Mouse (Mus musculus): ENCODE data around the gene Rnf215. TPM values are rescaled to one million over a fixed set of nuclear protein-coding genes. Genes with fewer than 3 reads are reported as not detected.
"Not testable (repeated sequence)": the region's sequence is repeated elsewhere in the genome, so short reads cannot be mapped to it uniquely, and the experiment has no call there.

Gene Rnf215
- polyA plus RNA-seq, 1 experiment from 2014 or later: 15.5 TPM

- H3K4me1 ChIP-seq (replicated peaks; ENCODE audit: control insufficient read depth, insufficient read depth, low read length): peaks cover 13% of the 10 kb centered on the region; the same call in 1 of the 2 replicates
- no peak overlapping the region for H3K4me2 ChIP-seq (replicated peaks; ENCODE audit: low read depth)
- TF ChIP-seq CTCF (IDR thresholded peaks at IDR 0.05; ENCODE audit: low read depth): no peak
- no peak overlapping the region for H3K4me3 ChIP-seq (ENCODE audit: low read depth, low read length)
- ATAC-seq: no peak
- no peaks in the 10 kb centered on the region for H3K27me3 ChIP-seq (replicated peaks; ENCODE audit: control insufficient read depth, insufficient read depth, low read length)
- H3K27ac ChIP-seq (ENCODE audit: low read depth, low read length): no peak overlapping the region
- H3K9me3 ChIP-seq (ENCODE audit: control insufficient read depth): no peaks in the 10 kb centered on the region
- H3K36me3 ChIP-seq (ENCODE audit: control insufficient read depth, insufficient read depth): no peaks in the 10 kb centered on the region
- no peak overlapping the region for H3K9ac ChIP-seq (ENCODE audit: low read depth, low read length)
- WGBS: 85% methylated on average over 3 of the region's 3 CpGs
Measured at GRCm38 (mm10) chr11:4099447-4099846, 35.6 kb upstream of the Rnf215 start.

GRCm38 (mm10) chr11:4101851-4102250 is 33.2 kb upstream of the Rnf215 start:
- no peak overlapping the region for H3K9ac ChIP-seq (ENCODE audit: low read depth, low read length)

GRCm38 (mm10) chr11:4103522-4103921 is 31.5 kb upstream of the Rnf215 start:
- H3K27ac ChIP-seq (ENCODE audit: low read depth, low read length): no peak overlapping the region
- no peaks in the 10 kb centered on the region for H3K4me1 ChIP-seq (replicated peaks; ENCODE audit: control insufficient read depth, insufficient read depth, low read length)
- no peak for ATAC-seq
- H3K4me2 ChIP-seq (replicated peaks; ENCODE audit: low read depth): no peak overlapping the region
- H3K27me3 ChIP-seq (replicated peaks; ENCODE audit: control insufficient read depth, insufficient read depth, low read length): no peaks in the 10 kb centered on the region
- no peak overlapping the region for H3K9ac ChIP-seq (ENCODE audit: low read depth, low read length)
- H3K4me3 ChIP-seq (ENCODE audit: low read depth, low read length): no peak overlapping the region
- no peaks in the 10 kb centered on the region for H3K36me3 ChIP-seq (ENCODE audit: control insufficient read depth, insufficient read depth)
- TF ChIP-seq CTCF (IDR thresholded peaks at IDR 0.05; ENCODE audit: low read depth): no peak
- no peaks in the 10 kb centered on the region for H3K9me3 ChIP-seq (ENCODE audit: control insufficient read depth)
- WGBS: 67% methylated on average over 14 of the region's 14 CpGs

More at GRCm38 (mm10) chr11:4101851-4102250, 33.2 kb upstream of the Rnf215 start:
- Histone ChIP-seq H3K36me3 (ENCODE audit: control insufficient read depth, insufficient read depth) (no peaks in the 10 kb centered on the region), H3K27me3 (replicated peaks; ENCODE audit: control insufficient read depth, insufficient read depth, low read length) (no peaks in the 10 kb centered on the region), H3K27ac (ENCODE audit: low read depth, low read length) (no peak overlapping the region), H3K4me2 (replicated peaks; ENCODE audit: low read depth) (no peak overlapping the region), H3K4me1 (replicated peaks; ENCODE audit: control insufficient read depth, insufficient read depth, low read length) (0 out of 2 replicates have a peak, but pooled peaks cover 6% of the 10 kb centered on the region), H3K4me3 (ENCODE audit: low read depth, low read length) (no peak overlapping the region), H3K9me3 (ENCODE audit: control insufficient read depth) (no peaks in the 10 kb centered on the region)
- peak; percentile 54; the same call in 1 of the 2 replicates for ATAC-seq
- 75% methylated on average over 5 of the region's 5 CpGs for WGBS
- no peak for TF ChIP-seq CTCF (IDR thresholded peaks at IDR 0.05; ENCODE audit: low read depth)

GRCm38 (mm10) chr11:4104989-4105388 is 30.0 kb upstream of the Rnf215 start:
- H3K36me3 ChIP-seq (ENCODE audit: control insufficient read depth, insufficient read depth): 0 out of 2 replicates have a peak, but pooled peaks cover 5% of the 10 kb centered on the region
- TF ChIP-seq CTCF (IDR thresholded peaks at IDR 0.05; ENCODE audit: low read depth): no peak
- H3K4me2 ChIP-seq (replicated peaks; ENCODE audit: low read depth): no peak overlapping the region
- H3K4me3 ChIP-seq (ENCODE audit: low read depth, low read length): no peak overlapping the region
- H3K4me1 ChIP-seq (replicated peaks; ENCODE audit: control insufficient read depth, insufficient read depth, low read length): no peaks in the 10 kb centered on the region
- 88% methylated on average over 5 of the region's 5 CpGs for WGBS
- no peaks in the 10 kb centered on the region for H3K9me3 ChIP-seq (ENCODE audit: control insufficient read depth)
- no peak for ATAC-seq
- H3K9ac ChIP-seq (ENCODE audit: low read depth, low read length): no peak overlapping the region
- no peak overlapping the region for H3K27ac ChIP-seq (ENCODE audit: low read depth, low read length)
- H3K27me3 ChIP-seq (replicated peaks; ENCODE audit: control insufficient read depth, insufficient read depth, low read length): no peaks in the 10 kb centered on the region

- no peak for TF ChIP-seq CTCF (IDR thresholded peaks at IDR 0.05; ENCODE audit: low read depth)
- H3K9ac ChIP-seq (ENCODE audit: low read depth, low read length): no peak overlapping the region
- 34% methylated on average over 6 of the region's 6 CpGs for WGBS
- H3K36me3 ChIP-seq (ENCODE audit: control insufficient read depth, insufficient read depth): 0 out of 2 replicates have a peak, but pooled peaks cover 5% of the 10 kb centered on the region
- ATAC-seq: no peak
- H3K9me3 ChIP-seq (ENCODE audit: control insufficient read depth): no peaks in the 10 kb centered on the region
- no peak overlapping the region for H3K4me3 ChIP-seq (ENCODE audit: low read depth, low read length)
- H3K27ac ChIP-seq (ENCODE audit: low read depth, low read length): no peak overlapping the region
- H3K4me2 ChIP-seq (replicated peaks; ENCODE audit: low read depth): no peak overlapping the region
- no peaks in the 10 kb centered on the region for H3K27me3 ChIP-seq (replicated peaks; ENCODE audit: control insufficient read depth, insufficient read depth, low read length)
- H3K4me1 ChIP-seq (replicated peaks; ENCODE audit: control insufficient read depth, insufficient read depth, low read length): no peaks in the 10 kb centered on the region
Measured at GRCm38 (mm10) chr11:4105444-4105843, 29.6 kb upstream of the Rnf215 start.

- H3K4me3 ChIP-seq (ENCODE audit: low read depth, low read length); H3K27ac ChIP-seq (ENCODE audit: low read depth, low read length); ATAC-seq; H3K36me3 ChIP-seq (ENCODE audit: control insufficient read depth, insufficient read depth); H3K4me2 ChIP-seq (replicated peaks; ENCODE audit: low read depth); H3K9ac ChIP-seq (ENCODE audit: low read depth, low read length); H3K9me3 ChIP-seq (ENCODE audit: control insufficient read depth); H3K27me3 ChIP-seq (replicated peaks; ENCODE audit: control insufficient read depth, insufficient read depth, low read length); H3K4me1 ChIP-seq (replicated peaks; ENCODE audit: control insufficient read depth, insufficient read depth, low read length): not testable (repeated sequence)
- 91% methylated on average over 6 of the region's 6 CpGs for WGBS
Measured at GRCm38 (mm10) chr11:4107901-4108300, 27.1 kb upstream of the Rnf215 start.

- 85% methylated on average over 7 of the region's 7 CpGs for WGBS
- no peak overlapping the region for H3K4me2 ChIP-seq (replicated peaks; ENCODE audit: low read depth)
- 0 out of 2 replicates have a peak, but pooled peaks cover 5% of the 10 kb centered on the region for H3K36me3 ChIP-seq (ENCODE audit: control insufficient read depth, insufficient read depth)
Measured at GRCm38 (mm10) chr11:4108691-4109090, 26.3 kb upstream of the Rnf215 start.

More at GRCm38 (mm10) chr11:4108691-4109090, 26.3 kb upstream of the Rnf215 start:
- H3K27ac ChIP-seq (ENCODE audit: low read depth, low read length): no peak overlapping the region
- no peak for ATAC-seq
- H3K4me3 ChIP-seq (ENCODE audit: low read depth, low read length): no peak overlapping the region
- no peaks in the 10 kb centered on the region for H3K27me3 ChIP-seq (replicated peaks; ENCODE audit: control insufficient read depth, insufficient read depth, low read length)
- H3K4me1 ChIP-seq (replicated peaks; ENCODE audit: control insufficient read depth, insufficient read depth, low read length): no peaks in the 10 kb centered on the region
- no peaks in the 10 kb centered on the region for H3K9me3 ChIP-seq (ENCODE audit: control insufficient read depth)
- TF ChIP-seq CTCF (IDR thresholded peaks at IDR 0.05; ENCODE audit: low read depth): no peak
- no peak overlapping the region for H3K9ac ChIP-seq (ENCODE audit: low read depth, low read length)

Measured in intestine, postnatal 0 days (tissue).